Mouse (Mus musculus): ENCODE measurements around the gene Gfm2. TPM values are rescaled to one million over a fixed set of nuclear protein-coding genes. Genes with fewer than 3 reads are reported as not detected.
A peak's percentile ranks its signal among the peaks of the same experiment; 100 is the strongest.
"Not testable (repeated sequence)": the region's sequence is repeated elsewhere in the genome, so short reads cannot be mapped to it uniquely, and the experiment has no call there.

The Gfm2 gene
- polyA plus RNA-seq, 1 experiment from 2014 or later, result 35.2 TPM

GRCm38 (mm10) chr13:97129654-97130053 lies 8.1 kb upstream of the Gfm2 start:
- not testable (repeated sequence) for H3K9ac ChIP-seq (ENCODE audit: low read depth, low read length); ATAC-seq (ENCODE audit: low FRiP score); H3K36me3 ChIP-seq (ENCODE audit: control insufficient read depth, insufficient read depth, low read length); H3K27ac ChIP-seq (ENCODE audit: low read depth, low read length); H3K4me3 ChIP-seq (ENCODE audit: low read depth, low read length); H3K27me3 ChIP-seq (ENCODE audit: control insufficient read depth, insufficient read depth, low read length); H3K4me2 ChIP-seq (replicated peaks; ENCODE audit: low read depth, low read length); H3K4me1 ChIP-seq (replicated peaks; ENCODE audit: control insufficient read depth, insufficient read depth, low read length); DNase-seq (ENCODE audit: low spot score); H3K9me3 ChIP-seq (ENCODE audit: control insufficient read depth, low read length)
- WGBS, result 94% methylated on average over 2 of the region's 4 CpGs

- no CpG with 5 or more reads among the region's 2 CpGs for whole genome bisulfite sequencing
- not testable (repeated sequence) for H3K27me3 ChIP-seq (ENCODE audit: control insufficient read depth, insufficient read depth, low read length); ATAC-seq (ENCODE audit: low FRiP score); DNase-seq (ENCODE audit: low spot score); H3K27ac ChIP-seq (ENCODE audit: low read depth, low read length); H3K9ac ChIP-seq (ENCODE audit: low read depth, low read length); H3K4me2 ChIP-seq (replicated peaks; ENCODE audit: low read depth, low read length); H3K4me1 ChIP-seq (replicated peaks; ENCODE audit: control insufficient read depth, insufficient read depth, low read length); H3K9me3 ChIP-seq (ENCODE audit: control insufficient read depth, low read length); H3K4me3 ChIP-seq (ENCODE audit: low read depth, low read length); H3K36me3 ChIP-seq (ENCODE audit: control insufficient read depth, insufficient read depth, low read length)
Observed at GRCm38 (mm10) chr13:97130413-97130812, 7.3 kb upstream of the Gfm2 start.

DNA sequence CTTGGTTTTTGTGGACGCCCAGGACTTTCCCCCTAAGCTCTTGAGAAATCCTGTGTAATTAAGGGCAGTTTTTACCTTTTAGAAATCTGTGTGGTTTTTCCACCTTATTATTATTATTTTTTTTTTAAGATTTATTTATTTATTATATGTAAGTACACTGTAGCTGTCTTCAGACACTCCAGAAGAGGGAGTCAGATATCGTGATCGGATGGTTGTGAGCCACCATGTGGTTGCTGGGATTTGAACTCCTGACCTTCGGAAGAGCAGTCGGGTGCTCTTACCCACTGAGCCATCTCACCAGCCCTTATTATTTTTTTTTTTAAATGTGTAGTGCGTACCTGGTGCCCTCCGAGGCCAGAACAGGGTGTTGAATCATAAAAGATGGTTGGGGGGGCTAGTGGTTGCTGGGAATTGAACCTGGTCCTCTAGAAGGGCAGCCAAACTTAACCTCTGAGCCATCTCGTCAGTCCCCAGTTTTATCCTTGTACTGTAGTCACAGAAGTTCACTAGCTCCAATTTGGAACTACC lies 731 bp downstream of the Gfm2 start:
- not testable (repeated sequence) for H3K4me1 ChIP-seq (replicated peaks; ENCODE audit: control insufficient read depth, insufficient read depth, low read length); H3K27me3 ChIP-seq (ENCODE audit: control insufficient read depth, insufficient read depth, low read length); H3K36me3 ChIP-seq (ENCODE audit: control insufficient read depth, insufficient read depth, low read length); H3K9me3 ChIP-seq (ENCODE audit: control insufficient read depth, low read length); DNase-seq (ENCODE audit: low spot score)
- Histone ChIP-seq H3K4me2 (replicated peaks; ENCODE audit: low read depth, low read length) (peak overlapping the region; percentile 52), H3K9ac (ENCODE audit: low read depth, low read length) (peak overlapping the region; percentile 92), H3K27ac (ENCODE audit: low read depth, low read length) (peak overlapping the region; percentile 80; the same call in 1 of the 2 replicates), H3K4me3 (ENCODE audit: low read depth, low read length) (peak overlapping the region; percentile 88)
- ATAC-seq (ENCODE audit: low FRiP score), result peak; percentile 4; the same call in 1 of the 2 replicates
- WGBS, result 38% methylated on average over 8 of the region's 8 CpGs

- 85% methylated on average over 7 of the region's 7 CpGs for WGBS
- H3K4me1 ChIP-seq (replicated peaks; ENCODE audit: control insufficient read depth, insufficient read depth, low read length), result no peaks in the 10 kb centered on the region; the same call in 1 of the 2 replicates
Observed at GRCm38 (mm10) chr13:97142321-97142720, 4.6 kb downstream of the Gfm2 start.

GRCm38 (mm10) chr13:97145834-97146233 lies 8.1 kb downstream of the Gfm2 start:
- DNase-seq (ENCODE audit: low spot score) (peak; percentile 68), ATAC-seq (ENCODE audit: low FRiP score) (no peak)
- no peaks in the 10 kb centered on the region for H3K9me3 ChIP-seq (ENCODE audit: control insufficient read depth, low read length)
- peaks cover 7% of the 10 kb centered on the region; the same call in 1 of the 2 replicates for H3K36me3 ChIP-seq (ENCODE audit: control insufficient read depth, insufficient read depth, low read length)
- WGBS, result 65% methylated on average over 4 of the region's 4 CpGs
- H3K4me1 ChIP-seq (replicated peaks; ENCODE audit: control insufficient read depth, insufficient read depth, low read length), result no peaks in the 10 kb centered on the region
- no peaks in the 10 kb centered on the region for H3K27me3 ChIP-seq (ENCODE audit: control insufficient read depth, insufficient read depth, low read length)
- H3K27ac ChIP-seq (ENCODE audit: low read depth, low read length), result no peak overlapping the region
- no peak overlapping the region for H3K4me2 ChIP-seq (replicated peaks; ENCODE audit: low read depth, low read length)
- H3K4me3 ChIP-seq (ENCODE audit: low read depth, low read length), result no peak overlapping the region
- H3K9ac ChIP-seq (ENCODE audit: low read depth, low read length), result no peak overlapping the region

More at GRCm38 (mm10) chr13:97142321-97142720, 4.6 kb downstream of the Gfm2 start:
- no peaks in the 10 kb centered on the region for H3K27me3 ChIP-seq (ENCODE audit: control insufficient read depth, insufficient read depth, low read length)
- H3K4me2 ChIP-seq (replicated peaks; ENCODE audit: low read depth, low read length), result no peak overlapping the region
- H3K9ac ChIP-seq (ENCODE audit: low read depth, low read length), result no peak overlapping the region
- DNase-seq (ENCODE audit: low spot score) (no peak), ATAC-seq (ENCODE audit: low FRiP score) (no peak)
- no peaks in the 10 kb centered on the region for H3K9me3 ChIP-seq (ENCODE audit: control insufficient read depth, low read length)
- no peak overlapping the region for H3K4me3 ChIP-seq (ENCODE audit: low read depth, low read length)
- no peaks in the 10 kb centered on the region for H3K36me3 ChIP-seq (ENCODE audit: control insufficient read depth, insufficient read depth, low read length)
- no peak overlapping the region for H3K27ac ChIP-seq (ENCODE audit: low read depth, low read length)

- no peak overlapping the region for H3K4me2 ChIP-seq (replicated peaks; ENCODE audit: low read depth, low read length)
- H3K27ac ChIP-seq (ENCODE audit: low read depth, low read length), result no peak overlapping the region
- no peaks in the 10 kb centered on the region for H3K9me3 ChIP-seq (ENCODE audit: control insufficient read depth, low read length)
- no peak overlapping the region for H3K9ac ChIP-seq (ENCODE audit: low read depth, low read length)
- WGBS, result 93% methylated on average over 10 of the region's 10 CpGs
- H3K27me3 ChIP-seq (ENCODE audit: control insufficient read depth, insufficient read depth, low read length), result no peaks in the 10 kb centered on the region
- H3K4me1 ChIP-seq (replicated peaks; ENCODE audit: control insufficient read depth, insufficient read depth, low read length), result no peaks in the 10 kb centered on the region
- H3K36me3 ChIP-seq (ENCODE audit: control insufficient read depth, insufficient read depth, low read length), result peaks cover 9% of the 10 kb centered on the region; the same call in 1 of the 2 replicates
- DNase-seq (ENCODE audit: low spot score), result no peak
- no peak for ATAC-seq (ENCODE audit: low FRiP score)
- H3K4me3 ChIP-seq (ENCODE audit: low read depth, low read length), result no peak overlapping the region
Observed at GRCm38 (mm10) chr13:97175520-97176264, 38.0 kb downstream of the Gfm2 start.

DNA sequence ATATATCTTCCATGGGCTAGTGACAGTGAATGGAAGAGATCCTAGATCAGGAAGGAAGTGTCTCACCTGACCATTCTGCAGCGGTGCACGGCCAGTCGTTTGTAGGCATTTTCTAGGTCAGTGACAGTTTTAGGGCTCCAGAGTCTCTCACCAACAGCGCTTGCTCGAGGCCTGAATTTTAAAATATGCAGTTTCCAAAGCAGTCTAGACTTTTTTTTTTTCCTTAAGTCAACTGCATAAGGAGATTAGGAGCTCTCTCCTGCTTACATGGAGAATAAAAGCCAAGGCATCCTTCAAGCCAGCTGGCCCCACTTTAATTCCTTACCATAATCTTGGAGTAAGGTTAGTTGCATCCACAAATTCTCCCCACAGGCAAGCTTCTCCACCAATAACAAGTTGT lies 39.0 kb downstream of the Gfm2 start:
- ATAC-seq (ENCODE audit: low FRiP score) (no peak), DNase-seq (ENCODE audit: low spot score) (no peak)
- Histone ChIP-seq H3K9me3 (ENCODE audit: control insufficient read depth, low read length) (no peaks in the 10 kb centered on the region), H3K9ac (ENCODE audit: low read depth, low read length) (no peak overlapping the region), H3K4me3 (ENCODE audit: low read depth, low read length) (no peak overlapping the region), H3K4me2 (replicated peaks; ENCODE audit: low read depth, low read length) (no peak overlapping the region), H3K27ac (ENCODE audit: low read depth, low read length) (no peak overlapping the region), H3K36me3 (ENCODE audit: control insufficient read depth, insufficient read depth, low read length) (peaks cover 9% of the 10 kb centered on the region; the same call in 1 of the 2 replicates), H3K27me3 (ENCODE audit: control insufficient read depth, insufficient read depth, low read length) (no peaks in the 10 kb centered on the region), H3K4me1 (replicated peaks; ENCODE audit: control insufficient read depth, insufficient read depth, low read length) (no peaks in the 10 kb centered on the region)
- WGBS, result 94% methylated on average over 5 of the region's 5 CpGs

- no peak for DNase-seq (ENCODE audit: low spot score)
- H3K27me3 ChIP-seq (ENCODE audit: control insufficient read depth, insufficient read depth, low read length), result no peaks in the 10 kb centered on the region
- H3K9ac ChIP-seq (ENCODE audit: low read depth, low read length), result no peak overlapping the region
- H3K4me1 ChIP-seq (replicated peaks; ENCODE audit: control insufficient read depth, insufficient read depth, low read length), result no peaks in the 10 kb centered on the region
- no peak overlapping the region for H3K4me2 ChIP-seq (replicated peaks; ENCODE audit: low read depth, low read length)
- peaks cover 2% of the 10 kb centered on the region; the same call in 1 of the 2 replicates for H3K36me3 ChIP-seq (ENCODE audit: control insufficient read depth, insufficient read depth, low read length)
- H3K4me3 ChIP-seq (ENCODE audit: low read depth, low read length), result no peak overlapping the region
- 59% methylated on average over 7 of the region's 7 CpGs for WGBS
- H3K9me3 ChIP-seq (ENCODE audit: control insufficient read depth, low read length), result no peaks in the 10 kb centered on the region
- H3K27ac ChIP-seq (ENCODE audit: low read depth, low read length), result no peak overlapping the region
- no peak for ATAC-seq (ENCODE audit: low FRiP score)
Observed at GRCm38 (mm10) chr13:97178943-97179342, 41.2 kb downstream of the Gfm2 start.

Data from hindbrain, embryonic 11.5 days (tissue).